Mouse (Mus musculus): Measurements from ENCODE around the gene Creb3l1.

GRCm38 (mm10) chr2:92056760-92057159 is 32.5 kb upstream of the Creb3l1 start:
- no peak for TF ChIP-seq CTCF (IDR thresholded peaks at IDR 0.05; ENCODE audit: insufficient read depth, low read length)
- no peak for TF ChIP-seq POLR2A (IDR thresholded peaks at IDR 0.05; ENCODE audit: borderline replicate concordance, extremely low read depth, low read depth, low read length)
